Mouse (Mus musculus): ENCODE measurements at regions not wholly inside any gene's neighbourhood (a gene's known extent, or its start where the extent isn't known, plus 50 kb on each side); places are given as distances from the start of the nearest gene placed in this dataset.

- TF ChIP-seq CTCF (IDR thresholded peaks at IDR 0.05; ENCODE audit: borderline replicate concordance, extremely low read depth, insufficient read depth, insufficient read length) (no peak), POLR2A (IDR thresholded peaks at IDR 0.05; ENCODE audit: borderline replicate concordance, extremely low read depth, insufficient read depth, insufficient read length, poor library complexity, severe bottlenecking) (no peak)
These were observed 148.9 kb upstream of the Gm12728 start for GRCm38 (mm10) chr4:105640793-105641192.

Measured in brain, embryonic 14.5 days (tissue).